Mouse (Mus musculus): ENCODE data around the gene Tnnt1.
A peak's percentile ranks its signal among the peaks of the same experiment; 100 is the strongest.

Tnnt1 gene

GRCm38 (mm10) chr7:4516332-4517050 is at the start of gene Tnnt1:
Tnnt1 (minus strand) TSS chr7:4516382.
- DNase-seq (ENCODE audit: low read depth, low spot score): peak; percentile 92

GRCm38 (mm10) chr7:4562660-4563059 is 46.5 kb upstream of the Tnnt1 start:
- DNase-seq (ENCODE audit: low read depth, low spot score): peak; percentile 33

- DNase-seq (ENCODE audit: low read depth, low spot score): no peak
Measured at GRCm38 (mm10) chr7:4557167-4557560, 41.0 kb upstream of the Tnnt1 start.

GRCm38 (mm10) chr7:4556256-4557166 is 40.3 kb upstream of the Tnnt1 start:
- peak; percentile 94 for DNase-seq (ENCODE audit: low read depth, low spot score)

- peak; percentile 67 for DNase-seq (ENCODE audit: low read depth, low spot score)
Measured at GRCm38 (mm10) chr7:4547221-4547641, 31.0 kb upstream of the Tnnt1 start, which contains the start of gene Syt5. Syt5 (minus strand) TSS chr7:4547541.

GRCm38 (mm10) chr7:4546591-4547131 is 30.5 kb upstream of the Tnnt1 start:
- peak; percentile 96 for DNase-seq (ENCODE audit: low read depth, low spot score)

- DNase-seq (ENCODE audit: low read depth, low spot score): no peak
Measured at GRCm38 (mm10) chr7:4546050-4546449, 29.9 kb upstream of the Tnnt1 start.

- DNase-seq (ENCODE audit: low read depth, low spot score): peak; percentile 83
Measured at GRCm38 (mm10) chr7:4542013-4542412, 25.8 kb upstream of the Tnnt1 start.

- peak; percentile 58 for DNase-seq (ENCODE audit: low read depth, low spot score)
Measured at GRCm38 (mm10) chr7:4541344-4541743, 25.2 kb upstream of the Tnnt1 start.

GRCm38 (mm10) chr7:4539019-4539418 is 22.8 kb upstream of the Tnnt1 start:
- peak; percentile 94 for DNase-seq (ENCODE audit: low read depth, low spot score)

- peak; percentile 91 for DNase-seq (ENCODE audit: low read depth, low spot score)
Measured at GRCm38 (mm10) chr7:4537181-4537580, 21.0 kb upstream of the Tnnt1 start.

GRCm38 (mm10) chr7:4536369-4536768 is 20.2 kb upstream of the Tnnt1 start:
- DNase-seq (ENCODE audit: low read depth, low spot score): peak; percentile 50

- DNase-seq (ENCODE audit: low read depth, low spot score): peak; percentile 97
Measured at GRCm38 (mm10) chr7:4532005-4532729, 16.0 kb upstream of the Tnnt1 start, which contains the start of gene Dnaaf3. Dnaaf3 (minus strand) TSS chr7:4532453.

GRCm38 (mm10) chr7:4530166-4530565 is 14.0 kb upstream of the Tnnt1 start:
- DNase-seq (ENCODE audit: low read depth, low spot score): peak; percentile 30

- no peak for DNase-seq (ENCODE audit: low read depth, low spot score)
Measured at GRCm38 (mm10) chr7:4527302-4527689, 11.1 kb upstream of the Tnnt1 start.

- DNase-seq (ENCODE audit: low read depth, low spot score): peak; percentile 98
Measured at GRCm38 (mm10) chr7:4526341-4527301, 10.4 kb upstream of the Tnnt1 start.

- DNase-seq (ENCODE audit: low read depth, low spot score): peak; percentile 89
Measured at GRCm38 (mm10) chr7:4524212-4524922, 8.2 kb upstream of the Tnnt1 start, which contains the start of gene Tnni3. Tnni3 (minus strand) TSS chr7:4524229.

- DNase-seq (ENCODE audit: low read depth, low spot score): peak; percentile 31
Measured at GRCm38 (mm10) chr7:4523205-4524130, 7.3 kb upstream of the Tnnt1 start.
